Mouse (Mus musculus): ENCODE data around the gene Naa25.

The Naa25 gene

DNA sequence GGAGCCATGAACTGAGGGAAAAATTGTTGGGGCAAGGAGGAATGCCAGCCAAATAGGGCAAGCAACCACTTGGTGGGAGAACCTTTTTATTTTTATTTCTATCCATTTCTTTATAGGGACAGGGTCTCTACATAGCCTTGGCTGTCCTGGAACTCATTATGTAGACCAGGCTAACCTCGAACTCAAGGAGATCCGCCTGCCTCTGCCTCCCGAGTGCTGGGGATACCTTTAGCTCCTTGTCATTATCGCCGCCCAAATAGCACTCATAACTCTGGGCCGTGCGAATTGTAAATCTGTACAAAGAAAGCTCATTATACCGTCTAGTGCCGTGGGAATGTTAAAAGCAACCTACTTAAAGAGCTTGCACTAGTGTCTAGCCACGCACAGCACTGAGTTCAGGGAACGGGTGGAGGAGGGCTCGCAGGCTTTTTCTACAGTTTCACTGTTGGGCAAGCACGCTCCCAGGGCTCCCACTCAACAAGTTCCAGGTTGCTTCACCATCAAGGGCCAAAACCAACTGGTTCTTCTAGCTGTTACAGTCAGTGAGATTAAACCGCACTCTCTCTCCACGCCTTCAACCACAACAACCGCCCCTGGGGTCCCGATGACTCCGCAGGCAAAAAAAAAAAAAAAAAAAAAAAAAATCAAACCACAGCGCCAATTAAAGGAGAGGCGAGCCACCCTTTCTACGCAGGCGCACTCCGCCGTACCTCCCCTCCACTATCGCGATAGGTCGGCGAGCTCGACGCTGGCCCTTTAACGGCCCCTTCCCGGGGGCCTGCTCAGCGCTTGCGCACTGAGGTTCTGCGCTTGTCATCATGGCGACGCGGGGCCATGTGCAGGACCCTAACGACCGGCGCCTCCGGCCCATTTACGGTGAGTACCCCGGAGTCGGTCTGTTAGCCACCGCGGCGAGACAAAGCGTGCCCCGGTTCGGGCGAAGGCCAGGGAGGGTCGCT is at the start of gene Naa25:
TSS of gene Naa25 (plus strand) at position 750 of the 959 bp plus-strand sequence.
- peak; percentile 97 for DNase-seq

DNA sequence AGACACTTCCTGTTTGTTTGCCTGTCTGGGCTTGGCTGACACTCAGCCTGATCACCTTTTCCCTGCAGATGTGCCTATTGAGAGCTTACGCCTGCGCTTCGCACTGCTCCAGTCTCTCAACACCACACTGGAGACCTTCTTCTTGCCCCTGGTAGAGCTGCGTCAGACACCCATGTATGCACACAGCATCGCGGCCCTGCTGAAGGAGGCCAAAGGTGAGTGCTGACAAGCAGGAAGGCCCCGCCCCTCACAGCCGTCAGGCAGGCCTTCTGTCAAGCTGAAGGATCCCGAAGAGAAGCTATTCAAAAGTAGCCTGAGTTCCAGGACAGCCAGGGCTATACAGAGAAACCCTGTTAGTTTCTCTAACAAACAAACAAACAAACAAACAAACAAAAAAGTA is 38.5 kb upstream of the Naa25 start:
- no peak for DNase-seq

DNA sequence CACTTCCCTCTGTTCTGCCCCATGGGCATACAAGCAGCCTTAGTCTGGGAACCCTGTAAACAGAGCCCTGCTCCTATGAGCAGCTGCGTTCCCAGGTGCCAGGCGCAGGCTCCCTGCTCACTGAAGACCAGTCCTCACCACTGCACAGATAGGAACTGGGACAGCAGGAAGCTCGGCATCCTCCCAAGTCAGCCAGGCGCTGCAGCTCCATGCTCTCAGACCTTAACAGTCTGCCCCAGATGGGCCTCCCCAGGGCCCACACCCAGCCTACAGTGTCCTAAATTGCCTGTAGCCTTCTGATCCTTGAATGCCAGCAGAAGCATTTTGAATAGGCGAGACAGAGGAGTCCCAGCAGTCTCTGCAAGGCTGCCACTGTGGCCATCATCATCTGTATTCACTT is 36.0 kb upstream of the Naa25 start:
- peak in 1 of 2 experiments; percentile 80 for DNase-seq

DNA sequence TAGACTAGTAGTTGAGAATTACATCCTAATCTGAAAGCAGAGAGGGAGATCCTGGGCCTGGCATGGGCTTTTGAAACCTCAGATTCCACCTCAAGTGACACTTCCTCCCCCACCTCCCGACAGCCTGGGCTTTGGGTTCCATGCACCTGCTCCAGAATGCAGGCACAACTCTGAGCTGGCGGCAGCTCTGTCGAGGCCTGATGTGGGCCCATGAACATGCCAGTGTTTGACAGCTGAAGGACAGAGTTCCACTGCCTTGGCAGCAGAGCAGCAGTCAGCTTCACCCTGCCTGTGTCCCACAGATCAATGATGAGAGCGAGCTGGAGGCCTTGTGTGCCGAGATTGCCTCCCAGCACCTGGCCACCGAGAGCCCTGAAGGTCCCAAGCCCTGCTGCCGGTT is 34.3 kb upstream of the Naa25 start:
- DNase-seq = no peak

DNA sequence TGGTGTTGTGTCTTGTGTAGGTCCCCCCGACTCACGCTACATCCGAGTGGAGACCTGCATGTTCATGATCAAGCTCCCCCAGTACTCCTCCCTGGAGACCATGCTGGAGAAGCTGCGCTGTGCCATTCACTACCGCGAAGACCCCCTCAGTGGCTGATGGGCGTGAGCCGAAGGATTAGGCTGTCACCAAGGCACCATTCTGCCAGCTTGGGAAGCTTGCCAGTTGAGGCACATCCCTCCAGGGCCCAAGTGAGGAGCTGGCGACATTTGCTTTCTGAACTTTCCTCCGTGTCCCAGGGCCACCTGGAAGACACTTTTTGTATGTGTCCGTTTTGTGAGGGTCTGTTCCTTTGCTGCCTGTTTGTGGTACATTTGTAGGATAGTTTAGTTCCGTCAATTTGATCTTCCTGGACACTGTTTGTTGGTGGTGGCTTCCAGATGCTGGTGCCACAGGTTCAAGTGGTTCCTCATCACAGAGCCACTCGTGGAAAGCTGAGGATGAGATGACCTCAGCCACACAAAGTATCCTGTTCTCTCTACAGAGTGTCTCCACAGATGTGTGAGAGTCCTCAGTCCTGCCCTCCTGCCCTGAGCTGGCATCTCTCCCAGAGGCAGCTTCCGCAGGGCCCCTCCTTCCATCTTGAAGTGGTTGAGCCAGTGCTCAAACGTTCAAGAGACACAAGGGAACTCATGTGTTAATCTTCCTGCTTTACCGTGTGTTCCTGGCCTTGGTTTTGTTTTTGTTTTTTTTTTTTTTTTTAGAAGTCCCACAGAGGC is 31.1 kb upstream of the Naa25 start:
- peak; percentile 44 to 63 for DNase-seq

DNA sequence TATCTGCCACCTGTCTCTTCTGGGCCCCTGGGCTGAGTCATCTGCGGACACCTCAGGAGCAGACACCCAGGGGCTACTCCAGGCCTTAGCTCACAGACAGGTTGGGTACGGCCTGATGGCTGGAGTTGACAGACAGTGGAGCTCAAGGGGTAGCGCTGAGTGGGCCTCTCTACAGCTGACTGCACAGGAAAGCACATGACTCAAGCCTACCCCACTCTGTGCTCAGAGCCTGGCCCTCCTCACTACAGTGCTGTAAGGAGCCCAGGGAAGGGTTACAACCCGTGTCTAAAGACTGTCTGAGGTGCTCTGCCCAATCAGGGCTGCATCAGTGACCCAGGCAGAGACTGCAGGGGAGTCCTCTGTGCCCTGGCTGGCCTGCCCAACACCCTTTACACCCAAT is 30.5 kb upstream of the Naa25 start:
- DNase-seq = peak in 1 of 2 experiments; percentile 21

DNA sequence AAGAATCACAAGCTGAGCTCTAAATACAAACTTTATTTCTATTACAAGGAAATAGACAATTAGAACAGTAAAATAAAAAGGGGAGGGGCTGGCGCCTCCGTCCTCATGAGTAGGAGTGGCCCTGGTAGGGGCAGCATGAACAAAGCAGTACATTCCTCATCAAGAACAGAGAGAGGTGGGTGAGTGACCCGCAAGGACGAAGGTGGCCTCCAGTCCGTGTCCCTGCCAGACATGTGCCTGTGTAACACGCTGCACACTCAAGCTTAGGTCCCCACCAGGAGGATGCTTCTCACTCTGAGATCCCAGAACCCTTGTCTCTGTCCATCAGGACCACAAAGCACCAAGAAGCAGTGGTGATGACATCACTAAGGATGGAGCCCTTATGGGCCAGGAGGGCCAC is 26.0 kb upstream of the Naa25 start:
- peak in 1 of 2 experiments; percentile 15 for DNase-seq

DNA sequence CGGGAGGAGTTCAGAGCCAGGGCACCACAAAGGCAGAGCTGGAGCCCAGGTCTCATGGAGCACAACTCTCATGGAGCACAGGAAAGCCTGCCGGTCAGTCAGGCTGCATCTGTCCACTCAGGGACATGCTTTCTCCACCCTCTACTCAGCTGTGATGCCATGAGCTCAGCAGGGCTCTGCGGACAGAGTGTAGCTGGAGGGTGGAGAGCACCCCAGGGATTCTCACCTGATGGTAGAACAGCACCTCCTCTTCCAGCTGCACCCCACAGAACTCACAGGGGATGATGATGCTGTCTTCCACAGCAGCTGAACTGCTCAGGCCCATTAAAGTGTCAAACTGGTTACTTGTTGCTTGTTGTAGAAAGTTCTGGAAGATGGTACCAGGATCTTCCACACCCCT is 22.9 kb upstream of the Naa25 start:
- no peak for DNase-seq

DNA sequence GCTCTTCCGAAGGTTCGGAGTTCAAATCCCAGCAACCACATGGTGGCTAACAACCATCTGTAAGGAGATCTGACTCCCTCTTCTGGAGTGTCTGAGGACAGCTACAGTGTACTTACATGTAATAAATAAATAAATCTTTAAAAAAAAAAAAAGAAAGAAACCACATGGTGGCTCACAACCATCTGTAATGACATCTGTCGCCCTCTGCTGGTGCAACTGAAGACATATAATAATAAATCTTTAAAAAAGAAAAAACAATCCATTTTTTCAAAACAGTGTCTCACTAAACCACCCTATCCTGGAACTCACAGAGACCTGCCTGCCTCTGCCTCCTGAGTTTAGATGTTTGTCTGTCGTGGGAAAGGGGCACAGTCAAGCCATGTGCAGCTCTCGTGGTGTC is 20.8 kb upstream of the Naa25 start:
- peak; percentile 23 to 64 for DNase-seq

DNA sequence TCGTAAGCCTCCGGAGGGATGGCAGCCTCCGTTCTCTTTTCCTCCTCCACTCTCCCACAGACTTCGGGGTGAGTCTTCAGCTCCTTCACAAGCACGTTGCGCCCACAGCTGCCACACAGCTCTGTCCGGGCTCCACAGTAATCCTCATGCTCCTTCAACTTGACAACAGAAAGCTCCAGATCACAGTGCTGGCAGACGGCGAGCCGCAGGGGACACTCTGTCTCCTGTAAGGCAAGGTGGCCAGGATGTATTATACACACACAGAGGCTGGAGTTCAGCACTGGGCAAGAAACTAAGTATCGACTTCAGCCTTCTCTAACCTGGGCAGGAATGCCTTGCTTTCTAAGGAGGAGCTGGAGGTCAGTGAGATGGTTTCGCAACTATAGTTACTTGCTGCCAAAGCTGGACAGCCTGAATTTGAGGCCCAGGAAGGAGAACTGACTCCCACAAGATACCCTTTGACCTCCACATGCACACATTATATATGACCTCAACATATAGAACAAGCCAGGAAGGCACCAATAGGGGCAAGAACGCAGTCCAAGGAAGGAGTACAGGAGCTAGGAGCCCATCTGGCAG is 19.0 kb upstream of the Naa25 start:
- DNase-seq = peak in 1 of 2 experiments; percentile 17

DNA sequence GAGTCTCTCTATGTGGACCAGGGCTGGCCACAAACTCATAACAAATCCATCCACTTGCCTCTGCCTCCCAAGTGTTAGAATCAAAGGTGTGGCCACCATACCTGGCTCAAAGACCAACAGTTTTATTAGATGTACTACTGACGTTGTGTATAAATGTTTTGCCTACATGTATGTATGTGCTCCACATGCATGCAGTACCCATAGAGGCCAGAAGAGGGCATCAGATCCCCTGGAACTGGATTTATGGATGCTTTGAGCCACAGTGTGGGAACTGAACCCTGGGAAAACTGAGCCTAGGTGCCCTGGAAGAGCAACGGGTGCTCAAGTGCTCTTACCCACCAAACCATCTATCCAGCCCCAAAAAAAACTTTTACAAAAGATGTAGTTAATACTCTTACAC is 17.0 kb upstream of the Naa25 start:
- DNase-seq = no peak

DNA sequence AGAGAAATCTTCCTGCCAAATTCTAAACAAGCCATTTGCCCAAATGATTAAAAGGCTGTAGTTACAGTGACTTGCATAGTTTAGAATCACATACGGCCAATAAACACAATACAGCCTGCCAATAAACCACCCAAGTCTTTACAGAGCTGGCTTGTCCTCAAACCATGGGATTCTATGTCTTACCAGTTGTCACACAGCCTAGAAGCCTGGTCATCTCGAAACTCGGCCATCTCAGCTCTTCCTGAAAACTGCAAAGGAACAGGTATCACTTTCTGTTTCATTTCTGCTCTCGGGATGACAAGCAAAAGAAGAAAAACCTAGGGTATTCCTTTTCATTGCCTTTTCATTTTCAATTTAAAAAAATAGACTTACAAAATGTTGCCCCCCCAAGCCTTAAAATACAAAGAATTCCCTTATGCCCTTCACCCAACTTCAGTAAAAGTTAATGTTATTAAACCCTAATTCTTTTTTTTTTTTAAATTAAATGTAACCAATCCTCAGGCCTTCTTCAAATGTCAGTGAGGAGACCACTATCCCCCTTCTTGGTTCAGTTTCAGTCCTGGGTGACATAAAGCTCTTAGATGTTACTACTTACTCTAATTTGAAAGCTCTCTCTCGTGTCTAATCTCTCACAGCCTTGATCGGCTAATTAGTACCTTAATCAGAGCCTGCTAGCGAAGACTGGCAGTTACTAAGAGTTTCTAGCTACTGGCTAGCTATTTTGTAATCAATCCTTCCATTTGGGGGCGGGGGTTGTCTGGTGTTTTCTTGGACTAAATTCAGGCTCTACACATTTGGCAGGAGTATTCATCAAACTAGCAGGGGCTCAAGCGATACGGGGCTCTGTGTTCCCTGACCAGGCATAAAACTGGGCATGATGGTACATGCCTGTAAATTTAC is 13.6 kb upstream of the Naa25 start:
- no peak for DNase-seq

DNA sequence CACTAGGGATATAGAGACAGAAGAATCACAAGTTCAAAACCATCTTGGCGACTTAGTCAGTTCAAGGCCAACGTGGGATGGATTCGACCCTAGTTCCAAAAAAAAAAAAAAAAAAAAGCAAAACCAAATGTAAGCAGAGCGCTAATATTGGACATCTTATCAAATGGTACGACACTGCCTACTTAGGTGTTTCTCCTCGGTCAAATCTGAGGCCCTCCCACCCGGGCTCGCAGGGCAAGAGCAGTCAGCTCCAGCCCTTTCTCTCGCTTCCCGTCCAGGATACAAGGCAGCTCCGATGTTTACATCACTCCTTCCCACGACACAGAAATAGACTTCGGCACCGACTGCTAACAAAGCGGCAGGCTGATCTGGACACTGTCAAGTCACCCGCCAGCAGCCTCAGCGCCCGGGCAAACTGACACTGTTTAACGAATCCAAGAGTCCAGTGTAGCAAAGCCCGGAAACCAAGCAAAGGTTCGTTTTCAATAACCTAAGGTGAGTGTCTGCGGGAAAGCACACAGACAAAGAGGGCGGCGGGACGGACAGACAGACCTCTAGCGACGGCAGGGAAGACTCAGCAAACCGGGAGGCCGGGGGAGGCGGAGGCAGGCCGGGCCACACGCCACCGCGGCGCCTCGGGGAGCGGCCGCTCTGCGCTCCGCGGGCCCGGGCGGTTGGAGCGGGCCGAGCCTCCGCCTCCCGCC is 12.8 kb upstream of the Naa25 start:
- DNase-seq = peak; percentile 67 to 70

DNA sequence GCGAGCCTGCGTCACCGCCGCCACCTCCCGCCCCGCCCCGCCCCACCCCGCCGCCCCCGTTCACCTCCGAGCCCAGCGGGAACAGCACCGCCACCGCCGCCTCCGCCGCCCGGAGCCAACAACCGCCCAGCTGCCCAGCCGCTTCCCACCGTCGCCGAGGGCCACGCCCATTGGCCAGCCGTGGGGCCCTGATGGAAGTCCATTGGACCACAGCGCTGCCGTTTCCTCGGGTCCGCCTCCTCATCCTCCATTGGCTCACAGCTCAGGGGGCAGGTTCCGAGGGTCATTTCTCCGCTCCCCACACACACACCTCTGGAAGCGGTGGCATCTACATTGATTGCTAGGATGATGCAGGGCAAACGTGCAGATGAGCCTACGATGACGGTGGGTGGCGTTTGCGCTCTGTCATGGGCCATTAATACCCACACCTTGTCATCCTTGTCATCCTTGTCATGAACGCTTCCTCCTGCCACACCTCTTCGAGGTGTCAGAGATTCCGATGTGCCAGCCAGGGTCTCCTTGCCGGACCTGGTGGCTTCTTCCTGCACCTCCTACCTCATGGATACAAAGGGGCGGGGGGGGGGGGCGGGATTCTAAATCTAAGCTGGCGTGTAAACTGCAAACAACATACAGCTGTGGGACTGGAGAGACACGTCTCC is 12.1 kb upstream of the Naa25 start, which contains the start of gene Trafd1:
TSS of gene Trafd1 (minus strand) at position 172 of the 659 bp plus-strand sequence.
- DNase-seq = peak; percentile 96 to 98

DNA sequence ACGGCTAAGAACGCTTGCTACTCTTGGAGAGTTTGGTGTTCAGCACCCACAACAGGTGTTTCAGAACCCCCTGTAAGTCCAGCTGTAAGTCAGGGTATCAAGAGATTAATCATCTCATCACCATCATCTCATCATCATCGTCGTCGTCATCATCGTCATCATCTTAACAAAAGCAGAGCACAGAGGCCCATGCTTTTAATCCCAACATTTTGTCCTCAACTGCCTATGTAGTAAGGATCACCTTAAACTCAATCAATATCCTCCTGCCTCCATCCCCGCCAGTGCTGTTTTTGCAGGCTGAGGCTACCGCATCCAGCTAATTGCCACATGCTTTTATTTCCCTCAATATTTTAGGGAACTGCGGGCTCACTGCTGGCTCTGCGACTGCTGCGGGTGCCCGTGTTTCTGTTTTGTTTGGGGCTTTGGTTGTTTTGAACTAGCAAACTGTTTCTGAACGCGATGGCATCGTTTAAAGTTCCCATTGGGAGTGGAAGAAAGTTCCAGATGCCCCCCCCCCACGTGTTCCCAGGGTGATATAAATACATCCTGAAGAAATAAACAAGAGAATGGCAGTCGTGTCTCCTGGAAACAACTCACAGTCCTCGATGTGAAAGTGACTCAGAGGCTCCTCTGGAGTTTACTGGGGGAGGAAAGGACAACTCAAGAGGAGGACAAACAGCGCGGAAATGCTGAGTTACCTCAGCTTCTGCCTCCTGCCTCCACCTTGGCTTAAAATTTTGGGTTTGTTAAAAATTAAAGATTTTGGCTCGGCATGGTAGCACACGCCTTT is 11.4 kb upstream of the Naa25 start:
- no peak for DNase-seq

DNA sequence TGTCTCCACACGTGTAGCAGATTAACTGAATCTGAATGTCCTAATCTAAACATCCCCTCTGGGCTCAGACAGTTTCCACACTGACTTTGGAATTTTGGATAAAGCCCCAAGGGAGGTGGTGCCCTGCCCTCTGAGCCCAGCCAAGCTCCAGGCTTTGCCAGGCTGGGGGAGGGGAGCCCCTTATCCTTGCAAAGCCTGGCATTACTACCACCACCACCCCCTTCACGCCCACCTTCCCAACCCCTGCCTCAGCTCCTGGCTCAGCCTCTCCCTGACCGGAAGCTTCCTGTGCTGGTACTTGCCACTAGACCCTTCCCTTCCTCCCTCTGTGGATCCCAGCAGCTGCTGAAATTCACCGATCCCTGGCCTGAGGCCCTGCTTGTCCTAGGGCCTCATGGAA is 10.6 kb upstream of the Naa25 start:
- DNase-seq = peak; percentile 44 to 73

DNA sequence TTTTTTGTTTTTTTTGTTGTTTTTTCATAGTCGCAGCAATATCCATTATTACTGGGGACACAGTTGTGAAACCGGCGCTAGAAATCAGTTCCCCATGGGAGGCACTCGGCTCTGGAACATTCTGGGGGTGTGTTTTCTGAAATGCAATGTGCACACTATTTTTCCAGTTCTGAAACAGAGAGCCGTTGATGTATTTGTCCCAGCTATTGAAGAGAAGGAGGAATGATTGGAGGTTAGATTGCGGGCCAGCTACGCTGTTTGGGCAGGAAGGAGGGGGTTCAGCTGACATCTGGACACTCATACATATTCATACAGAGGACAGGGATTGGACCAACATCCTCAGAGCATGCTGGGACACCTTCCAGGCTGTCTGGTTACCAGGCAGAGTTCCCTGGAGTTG is 8.6 kb upstream of the Naa25 start:
- DNase-seq = no peak

DNA sequence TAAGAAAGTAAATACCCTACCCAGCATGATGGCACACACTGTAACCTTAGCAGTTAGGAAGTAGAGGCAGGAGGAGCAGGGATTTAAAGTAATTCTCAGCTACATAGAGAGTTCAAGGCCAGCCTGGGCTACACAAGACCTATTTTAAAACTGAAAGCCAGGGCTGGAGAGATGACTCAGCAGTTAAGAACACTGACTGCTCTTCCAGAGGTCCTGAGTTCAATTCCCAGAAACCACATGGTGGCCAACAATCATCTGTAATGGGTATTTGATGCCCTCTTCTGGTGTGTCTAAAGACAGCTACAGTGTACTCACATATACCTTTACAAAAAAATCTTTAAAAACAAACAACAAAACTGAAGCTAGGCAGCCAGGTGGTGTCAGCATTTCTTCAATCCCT is 8.0 kb upstream of the Naa25 start:
- no peak for DNase-seq

DNA sequence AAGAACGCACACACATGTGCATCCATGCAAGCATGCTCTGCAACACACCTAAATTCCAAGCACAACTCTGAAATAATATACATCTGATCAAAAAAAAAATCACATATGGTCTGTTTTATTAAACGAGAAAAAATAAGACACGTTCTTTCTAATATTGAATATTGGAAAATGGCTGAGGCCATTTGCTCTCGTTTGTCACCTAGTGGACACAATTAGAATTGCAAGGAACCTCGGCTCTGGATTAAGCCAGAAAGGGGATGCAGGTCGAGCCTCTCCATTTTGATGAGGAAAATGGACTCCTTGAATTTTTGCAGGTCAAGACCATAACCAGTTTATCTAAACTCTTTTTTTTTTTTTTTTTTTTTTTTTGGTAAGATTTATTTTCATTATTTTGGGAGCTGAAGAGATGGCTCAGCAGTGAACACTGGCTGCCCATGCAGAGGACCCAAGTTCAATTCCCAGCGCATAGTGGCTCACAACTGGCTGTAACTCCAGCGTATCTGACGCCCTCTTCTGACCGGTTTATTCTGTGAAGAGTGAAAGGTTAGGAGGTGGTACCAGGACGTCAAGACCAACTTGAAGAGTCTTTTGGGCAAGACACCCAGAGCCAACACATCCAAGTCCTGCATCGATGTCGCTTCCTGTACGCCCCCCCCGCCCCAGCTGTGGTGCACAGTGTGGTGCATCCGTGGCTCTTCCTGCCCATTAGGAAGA is 4.9 kb upstream of the Naa25 start:
- DNase-seq = peak in 1 of 2 experiments; percentile 59

DNA sequence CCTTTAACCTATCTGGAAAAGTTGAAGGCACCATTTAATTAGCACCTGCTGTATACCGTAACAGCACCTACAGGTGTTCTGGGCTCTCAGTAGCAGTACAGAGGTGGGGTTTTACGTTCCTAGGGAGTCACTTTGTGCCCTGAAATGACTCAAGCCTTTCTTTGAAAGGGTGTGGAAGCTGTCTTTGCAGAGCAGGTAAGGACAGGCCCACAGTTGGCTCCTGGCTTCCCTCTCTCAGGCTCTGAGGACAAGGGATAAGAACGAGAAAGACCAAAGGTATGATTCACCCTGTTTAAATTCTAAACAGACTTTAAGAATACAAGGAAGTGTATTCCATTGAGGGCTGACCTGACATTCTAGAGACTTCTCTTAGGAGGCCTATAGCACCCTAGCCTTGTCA is 4.3 kb upstream of the Naa25 start:
- no peak for DNase-seq
